Mouse (Mus musculus) central nervous system, embryonic 11.5 days (tissue): ENCODE data around the gene Nefh. TPM values are rescaled to one million over a fixed set of nuclear protein-coding genes. Genes with fewer than 3 reads are reported as not detected.

Experiments used
- polyA plus RNA-seq: library from polyadenylated mRNA; depleted of rRNA; stranded (reverse); fragments of >200 nt; gene quantifications from 2 replicates; pipeline ENCODE4 v1.2.3, GENCODE M21; 2012; rRNA removed

The Nefh gene
- polyA plus RNA-seq = 0.58 and 0.79 TPM in 2 replicates

GRCm38 (mm10) chr11:4947813-4948174, at the start of gene Nefh:
Gene Nefh (minus strand): TSS chr11:4948064.

GRCm38 (mm10) chr11:4986695-4987486, 39.0 kb upstream of the Nefh start, which contains the start of gene Ap1b1:
Gene Ap1b1 (plus strand): TSS chr11:4986824.

GRCm38 (mm10) chr11:4894848-4895816, 52.7 kb downstream of the Nefh start, which contains the start of gene Thoc5:
Gene Thoc5 (plus strand): TSS chr11:4895320.

Other genes starting within 250 kb of the Nefh start
- gene Uqcr10, start 243.7 kb downstream of the Nefh start, polyA plus RNA-seq = 378 and 669 TPM in 2 replicates
- 43.1 and 52.1 TPM in 2 replicates for gene Zmat5, start 243.4 kb downstream of the Nefh start, polyA plus RNA-seq
- gene Cabp7, start 201.3 kb downstream of the Nefh start, polyA plus RNA-seq = 0.92 and 1.8 TPM in 2 replicates
- 68.3 and 69.6 TPM in 2 replicates for gene Nf2, start 98.5 kb downstream of the Nefh start, polyA plus RNA-seq
- 64.9 and 65.5 TPM in 2 replicates for gene Nipsnap1, start 74.1 kb downstream of the Nefh start, polyA plus RNA-seq
- 56.6 and 58.4 TPM in 2 replicates for gene Thoc5, start 52.7 kb downstream of the Nefh start, polyA plus RNA-seq
- gene Ap1b1, start 38.8 kb upstream of the Nefh start, polyA plus RNA-seq = 58.1 and 67.2 TPM in 2 replicates
- gene Rasl10a, start 110.1 kb upstream of the Nefh start, polyA plus RNA-seq = 0.50 and 0.76 TPM in 2 replicates
- 28.4 and 31.2 TPM in 2 replicates for gene Gas2l1, start 117.3 kb upstream of the Nefh start, polyA plus RNA-seq
- gene Rhbdd3, start 150.9 kb upstream of the Nefh start, polyA plus RNA-seq = 20.6 and 31.5 TPM in 2 replicates
- gene Ewsr1, start 151.2 kb upstream of the Nefh start, polyA plus RNA-seq = 818 and 2,156 TPM in 2 replicates
- gene Emid1, start 204.2 kb upstream of the Nefh start, polyA plus RNA-seq = 10.1 and 12.7 TPM in 2 replicates